Mouse (Mus musculus) stomach, embryonic 16.5 days (tissue): ENCODE measurements around the gene Rdh16f1. TPM values are rescaled to one million over a fixed set of nuclear protein-coding genes. Genes with fewer than 3 reads are reported as not detected.
A peak's percentile ranks its signal among the peaks of the same experiment; 100 is the strongest.

Experiments
- ATAC-seq: fragments of 200-750 bp; cut with Nextera tagmentation; 2 replicates; pipeline ENCODE4 v1.8.0; 2017; ENCODE audit warnings: moderate number of reproducible peaks, moderate TSS enrichment; ENCODE audit not compliant: insufficient read depth, low FRiP score
- H3K27ac ChIP-seq: fragments of 300-500 bp; sonication (generic); 2 replicates; pipeline ENCODE4 v1.5.1; 2014; ENCODE audit warnings: low read length
- H3K27me3 ChIP-seq: fragments of 300-500 bp; sonication (generic); 2 replicates; pipeline ENCODE4 v1.6.1; 2014; ENCODE audit warnings: low read length, control low read depth, mixed read lengths; ENCODE audit not compliant: control insufficient read depth, insufficient read depth
- H3K36me3 ChIP-seq: fragments of 300-500 bp; sonication (generic); 2 replicates; pipeline ENCODE4 v1.6.1; 2014; ENCODE audit warnings: low read length; ENCODE audit not compliant: control insufficient read depth, insufficient read depth
- H3K4me1 ChIP-seq: fragments of 300-500 bp; sonication (generic); 2 replicates; pipeline ENCODE4 v1.6.1; 2014; ENCODE audit warnings: low read length, control low read depth, mixed read lengths; ENCODE audit not compliant: control insufficient read depth, insufficient read depth
- H3K4me2 ChIP-seq: fragments of 300-500 bp; sonication (generic); 2 replicates; pipeline ENCODE4 v1.6.1; 2014; ENCODE audit warnings: low read depth, low read length, mixed read lengths
- H3K4me3 ChIP-seq: fragments of 300-500 bp; sonication (generic); replicated peaks from 2 replicates; pipeline ENCODE4 v1.5.1; 2014; ENCODE audit warnings: mild to moderate bottlenecking, low read length
- H3K9ac ChIP-seq: fragments of 300-500 bp; sonication (generic); 2 replicates; pipeline ENCODE4 v1.6.1; 2014; ENCODE audit warnings: low read length
- H3K9me3 ChIP-seq: fragments of 300-500 bp; sonication (generic); replicated peaks from 2 replicates; pipeline ENCODE4 v1.6.1; 2016; ENCODE audit warnings: low read length, control low read depth; ENCODE audit not compliant: control insufficient read depth
- WGBS: fragments of 180-500 bp; shearing (Covaris S2); extraction: QIAGEN DNeasy Blood & Tissue Kit; methylation state at CpG from one replicate; pipeline ENCODE4 v1.1.7; 2014; 5-methylcytosine and 5-hydroxymethylcytosine counted together
- polyA plus RNA-seq: library from polyadenylated mRNA; unstranded; fragments of >200 nt; fragmentation: Nextera tagmentation; extraction: Ambion mirVana; gene quantifications from 2 replicates; pipeline ENCODE4 v1.2.1, GENCODE M21; 2015

Rdh16f1 gene
- polyA plus RNA-seq, 1 experiment from 2014 or later = 0.23 TPM

DNA sequence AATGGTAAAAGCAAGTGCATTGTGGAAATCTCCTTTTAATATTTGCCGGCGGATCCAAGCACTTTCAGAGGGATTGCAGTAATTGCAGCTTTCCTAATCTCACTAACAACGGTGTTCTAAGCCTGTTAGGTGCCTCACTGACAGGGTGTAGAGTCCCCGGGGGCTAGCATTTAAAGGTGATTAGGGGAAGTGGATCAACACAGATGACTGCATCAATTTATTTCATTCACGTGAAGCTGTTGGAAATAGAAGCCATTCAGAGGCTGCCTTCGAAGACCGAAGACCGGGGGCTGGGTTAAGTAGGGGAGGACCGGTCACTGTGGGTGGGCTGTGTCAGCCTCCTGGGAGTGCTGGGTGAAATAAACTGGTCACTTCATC is 28.7 kb upstream of the Rdh16f1 start:
- Histone ChIP-seq H3K4me1 (0 out of 2 replicates have a peak, but pooled peaks cover 4% of the 10 kb centered on the region), H3K9ac (0 out of 2 replicates have a peak overlapping the region, but pooled peaks have one; percentile 29), H3K27me3 (no peaks in the 10 kb centered on the region), H3K4me2 (no peak overlapping the region), H3K36me3 (no peaks in the 10 kb centered on the region), H3K4me3 (no peak overlapping the region), H3K9me3 (peaks cover 4% of the 10 kb centered on the region), H3K27ac (no peak overlapping the region)
- ATAC-seq = no peak
- WGBS = 45% methylated on average over 9 of the region's 9 CpGs

DNA sequence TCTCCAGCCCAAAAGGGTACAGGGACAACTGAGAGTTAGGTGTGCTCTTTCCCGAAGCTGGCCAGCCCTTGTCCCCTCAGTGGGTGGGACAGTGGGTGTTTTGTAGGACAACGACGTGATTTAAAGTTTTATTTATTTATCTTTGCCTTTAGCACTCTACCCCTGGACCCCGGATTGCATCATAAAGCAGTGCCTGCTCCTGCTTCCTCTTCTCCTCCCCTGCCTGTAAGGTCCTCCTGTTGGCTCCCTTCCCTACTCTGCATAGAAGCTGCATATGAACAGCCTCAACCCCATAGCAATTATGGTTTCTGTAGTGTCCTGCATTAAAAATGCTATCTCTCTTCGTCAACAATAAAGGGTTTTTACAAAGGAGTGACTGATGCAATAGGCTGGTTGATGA is 28.2 kb upstream of the Rdh16f1 start:
- H3K27ac ChIP-seq = no peak overlapping the region
- no peaks in the 10 kb centered on the region for H3K36me3 ChIP-seq
- H3K9ac ChIP-seq = 0 out of 2 replicates have a peak overlapping the region, but pooled peaks have one; percentile 29
- WGBS = 24% methylated on average over 5 of the region's 5 CpGs
- no peak for ATAC-seq
- H3K4me2 ChIP-seq = no peak overlapping the region
- H3K4me1 ChIP-seq = 0 out of 2 replicates have a peak, but pooled peaks cover 4% of the 10 kb centered on the region
- peaks cover 4% of the 10 kb centered on the region for H3K9me3 ChIP-seq
- H3K4me3 ChIP-seq = no peak overlapping the region
- no peaks in the 10 kb centered on the region for H3K27me3 ChIP-seq

DNA sequence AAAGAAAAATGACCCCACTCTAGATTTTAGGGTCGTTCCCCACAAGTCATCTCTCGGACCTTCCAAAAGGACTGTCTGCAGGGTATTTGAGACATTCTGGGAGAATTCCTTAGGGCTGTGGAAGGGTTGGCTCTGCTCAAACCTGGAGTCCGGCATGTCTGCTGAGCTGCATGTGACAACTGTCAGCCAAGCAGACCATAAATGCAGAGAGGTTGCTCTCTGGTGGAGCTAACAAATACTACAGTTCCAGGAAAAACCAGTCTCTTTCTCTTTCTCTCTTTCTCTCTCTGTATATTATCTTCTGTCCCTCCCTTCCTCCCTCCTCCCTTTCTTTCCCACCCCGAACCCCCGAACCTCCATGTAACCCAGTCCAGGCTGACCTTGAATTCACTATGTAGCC is 25.2 kb upstream of the Rdh16f1 start:
- no peak for ATAC-seq
- no peak overlapping the region for H3K9ac ChIP-seq
- no peaks in the 10 kb centered on the region for H3K36me3 ChIP-seq
- H3K4me2 ChIP-seq = 0 out of 2 replicates have a peak overlapping the region, but pooled peaks have one; percentile 5
- no peaks in the 10 kb centered on the region for H3K27me3 ChIP-seq
- H3K4me1 ChIP-seq = peaks cover 7% of the 10 kb centered on the region; the same call in 1 of the 2 replicates
- 32% methylated on average over 5 of the region's 5 CpGs for WGBS
- H3K4me3 ChIP-seq = no peak overlapping the region
- H3K9me3 ChIP-seq = peaks cover 4% of the 10 kb centered on the region
- no peak overlapping the region for H3K27ac ChIP-seq

DNA sequence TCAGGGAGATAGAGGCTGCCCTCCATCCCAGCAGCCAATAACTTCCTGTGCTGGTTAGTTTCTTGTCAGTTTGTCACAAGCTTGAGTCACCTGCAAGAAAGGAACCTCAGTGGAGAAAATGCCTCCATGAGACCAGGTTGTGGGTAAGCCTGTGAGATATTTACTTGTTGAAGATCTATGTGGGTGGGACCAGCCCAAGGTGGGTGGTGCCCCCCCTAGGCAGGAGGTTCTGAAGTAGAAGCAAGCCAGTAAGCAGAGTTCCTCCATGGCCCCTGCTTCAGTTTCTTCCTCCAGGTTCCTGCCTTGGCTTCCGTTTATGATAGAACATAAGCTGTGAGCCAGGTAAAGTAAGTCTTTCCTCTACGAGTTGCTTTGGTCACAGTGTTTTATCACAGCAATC is 23.3 kb upstream of the Rdh16f1 start:
- 70% methylated on average over 2 of the region's 2 CpGs for WGBS
- Histone ChIP-seq H3K4me2 (no peak overlapping the region), H3K36me3 (no peaks in the 10 kb centered on the region), H3K27me3 (no peaks in the 10 kb centered on the region), H3K4me3 (no peak overlapping the region), H3K4me1 (peaks cover 10% of the 10 kb centered on the region; the same call in 1 of the 2 replicates), H3K9me3 (peaks cover 4% of the 10 kb centered on the region), H3K9ac (no peak overlapping the region), H3K27ac (no peak overlapping the region)
- ATAC-seq = no peak

DNA sequence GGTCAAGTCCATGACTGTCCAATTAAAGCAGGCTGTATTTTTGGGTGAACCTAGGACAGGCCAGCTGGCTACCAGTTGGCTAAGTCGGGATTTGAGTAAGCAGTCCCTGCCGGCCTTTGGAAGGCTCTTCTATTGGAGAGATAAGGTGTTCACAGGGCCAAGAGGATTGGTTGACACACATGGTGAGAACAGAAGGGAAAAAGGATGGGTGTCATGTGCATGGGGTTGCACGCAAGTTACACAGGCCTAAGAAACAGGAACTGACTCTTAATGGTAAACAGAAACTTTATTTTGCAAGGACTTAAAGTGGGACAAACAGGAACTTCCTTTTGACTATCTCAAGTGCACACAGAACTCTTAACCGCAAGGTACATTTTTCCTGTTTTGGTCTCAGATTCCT is 22.7 kb upstream of the Rdh16f1 start:
- ATAC-seq = no peak
- H3K9me3 ChIP-seq = peaks cover 4% of the 10 kb centered on the region
- peaks cover 9% of the 10 kb centered on the region; the same call in 1 of the 2 replicates for H3K4me1 ChIP-seq
- WGBS = 68% methylated on average over 4 of the region's 4 CpGs
- H3K27ac ChIP-seq = no peak overlapping the region
- H3K4me3 ChIP-seq = no peak overlapping the region
- H3K36me3 ChIP-seq = 0 out of 2 replicates have a peak, but pooled peaks cover 5% of the 10 kb centered on the region
- H3K4me2 ChIP-seq = no peak overlapping the region
- H3K9ac ChIP-seq = no peak overlapping the region
- no peaks in the 10 kb centered on the region for H3K27me3 ChIP-seq

DNA sequence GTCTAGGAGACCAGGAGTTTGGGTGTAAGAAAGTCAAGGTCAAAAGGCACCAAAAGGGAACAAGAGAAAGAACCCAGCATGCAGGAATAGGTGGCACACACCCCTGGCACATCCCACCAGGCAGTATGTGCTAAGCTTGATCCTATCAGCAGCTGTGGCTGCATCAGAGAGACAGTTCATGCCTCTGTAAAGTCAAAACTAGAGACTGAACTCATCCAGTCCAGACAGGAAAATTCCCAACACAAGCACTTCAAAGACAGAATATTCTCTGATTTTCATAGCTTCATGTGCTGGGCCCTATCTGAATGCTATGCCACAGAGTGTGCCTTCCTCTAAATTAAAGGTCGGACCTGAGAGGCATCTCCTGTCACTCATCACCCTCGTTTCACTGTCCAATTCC is 22.0 kb upstream of the Rdh16f1 start:
- peaks cover 9% of the 10 kb centered on the region; the same call in 1 of the 2 replicates for H3K4me1 ChIP-seq
- no peak overlapping the region for H3K4me3 ChIP-seq
- H3K27me3 ChIP-seq = no peaks in the 10 kb centered on the region
- ATAC-seq = no peak
- H3K27ac ChIP-seq = 0 out of 2 replicates have a peak overlapping the region, but pooled peaks have one; percentile 3
- H3K4me2 ChIP-seq = no peak overlapping the region
- H3K36me3 ChIP-seq = peaks cover 10% of the 10 kb centered on the region; the same call in 1 of the 2 replicates
- H3K9me3 ChIP-seq = peaks cover 4% of the 10 kb centered on the region
- no peak overlapping the region for H3K9ac ChIP-seq
- 32% methylated on average over 2 of the region's 2 CpGs for WGBS

DNA sequence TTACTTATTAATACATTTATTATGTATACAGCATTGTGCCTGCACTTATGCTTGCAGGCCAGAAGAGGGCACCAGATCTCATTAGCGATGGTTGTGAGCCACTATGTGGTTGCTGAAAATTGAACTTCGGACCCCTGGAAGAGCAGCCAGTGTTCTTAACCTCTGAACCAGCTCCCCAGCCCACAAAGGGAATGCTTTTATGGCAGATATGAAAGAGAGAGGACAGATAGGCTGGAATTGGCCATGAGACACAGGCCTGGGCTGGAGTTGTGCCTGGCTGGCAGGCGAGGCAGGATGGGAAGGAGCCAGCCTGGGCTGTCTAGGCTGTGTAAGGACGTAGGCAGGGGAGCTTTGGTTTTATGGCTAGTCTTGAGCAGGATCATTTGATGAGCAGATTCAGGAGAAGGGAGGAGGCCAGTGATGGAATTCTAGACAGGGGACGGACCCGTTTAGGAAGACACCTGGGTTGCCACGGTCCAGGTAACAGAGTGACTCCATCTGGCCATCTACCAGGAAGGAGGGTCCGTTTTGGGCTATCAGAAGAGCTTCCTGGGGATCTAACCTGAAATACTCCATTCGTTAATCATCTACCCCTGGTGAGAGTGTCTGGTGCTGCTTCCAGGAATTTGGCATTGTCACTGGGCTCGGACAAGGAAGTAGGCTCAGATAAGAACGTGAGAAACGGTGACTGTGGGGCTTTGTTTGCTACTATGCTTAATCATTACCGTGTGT is 21.3 kb upstream of the Rdh16f1 start:
- H3K4me2 ChIP-seq = peak overlapping the region; percentile 61
- H3K4me3 ChIP-seq = no peak overlapping the region; the same call in 1 of the 2 replicates
- H3K27me3 ChIP-seq = no peaks in the 10 kb centered on the region
- H3K9ac ChIP-seq = no peak overlapping the region
- H3K9me3 ChIP-seq = peaks cover 4% of the 10 kb centered on the region
- H3K4me1 ChIP-seq = peaks cover 9% of the 10 kb centered on the region; the same call in 1 of the 2 replicates
- 35% methylated on average over 13 of the region's 13 CpGs for WGBS
- H3K27ac ChIP-seq = no peak overlapping the region
- ATAC-seq = no peak; the same call in 1 of the 2 replicates
- H3K36me3 ChIP-seq = peaks cover 18% of the 10 kb centered on the region

DNA sequence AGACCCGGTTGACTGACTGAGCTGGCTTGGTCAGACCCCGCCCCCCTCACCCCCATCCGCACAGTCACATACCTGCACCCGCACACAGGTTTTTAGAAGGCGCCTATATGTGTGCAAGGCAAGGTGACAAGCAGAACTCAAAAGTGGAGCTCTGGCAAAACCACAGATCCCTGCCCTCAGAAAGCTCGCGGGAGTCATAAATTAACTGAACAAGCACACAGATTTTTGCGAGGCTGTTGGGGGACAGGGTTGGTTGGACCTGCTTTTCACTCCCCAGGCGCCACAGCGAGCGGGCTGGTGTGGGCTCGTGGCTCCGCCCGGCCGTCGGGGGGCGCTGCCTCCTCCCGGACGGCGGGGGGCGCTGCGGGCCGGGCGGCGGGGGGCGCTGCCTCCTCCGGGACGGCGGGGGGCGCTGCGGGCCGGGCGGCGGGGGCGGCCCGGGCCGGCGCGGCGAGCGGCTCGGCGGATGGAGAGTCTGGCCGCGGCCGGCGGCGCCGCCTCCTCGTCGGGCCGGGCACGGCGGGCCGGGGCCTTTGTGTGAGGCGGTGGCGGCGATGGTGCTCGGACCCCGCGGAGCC is 20.4 kb upstream of the Rdh16f1 start, which contains the start of gene Zbtb39:
Gene Zbtb39 (plus strand): TSS at position 456 of the 578 bp plus-strand sequence.
- Histone ChIP-seq H3K27me3 (no peaks in the 10 kb centered on the region), H3K9me3 (peaks cover 4% of the 10 kb centered on the region), H3K4me2 (peak within 1 kb of the TSS; percentile 79), H3K9ac (peak within 1 kb of the TSS; percentile 93), H3K36me3 (peaks cover 27% of the 10 kb centered on the region), H3K4me3 (peak within 1 kb of the TSS; percentile 79), H3K27ac (peak within 1 kb of the TSS; percentile 58), H3K4me1 (peaks cover 9% of the 10 kb centered on the region; the same call in 1 of the 2 replicates)
- peak; percentile 85 for ATAC-seq
- WGBS = under 1% methylated on average over 42 of the region's 61 CpGs

DNA sequence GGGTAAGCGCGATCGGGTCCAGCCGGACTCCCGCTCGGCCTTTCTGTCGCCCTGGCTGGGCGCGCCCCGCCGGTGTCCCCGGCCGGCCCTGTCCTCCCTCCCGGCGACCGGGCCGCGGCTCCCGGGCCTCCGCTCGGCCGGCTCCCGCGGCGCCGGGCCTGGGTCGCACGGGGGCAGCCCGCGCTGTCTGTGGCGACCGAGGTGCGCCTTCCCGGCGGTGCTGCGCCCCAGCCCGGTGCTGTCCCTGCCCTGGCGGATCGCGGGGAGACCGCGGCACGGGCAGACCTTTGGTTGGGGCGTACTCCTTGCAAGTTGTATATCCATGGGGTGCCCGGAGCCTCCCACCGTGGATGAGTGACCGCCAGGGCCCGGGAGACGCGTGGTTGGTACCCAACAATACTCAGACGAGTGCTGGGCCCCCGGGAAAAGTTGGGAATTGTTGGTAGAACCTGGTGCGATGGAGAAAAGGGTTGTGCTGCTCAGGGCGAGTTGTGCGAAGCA is 19.9 kb upstream of the Rdh16f1 start:
- peaks cover 4% of the 10 kb centered on the region for H3K9me3 ChIP-seq
- ATAC-seq = peak; percentile 49

More for the DNA sequence above, 19.9 kb upstream of the Rdh16f1 start:
- WGBS = under 1% methylated on average over 54 of the region's 55 CpGs
- peak overlapping the region; percentile 93 for H3K9ac ChIP-seq
- H3K4me2 ChIP-seq = peak overlapping the region; percentile 79
- H3K4me1 ChIP-seq = peaks cover 9% of the 10 kb centered on the region; the same call in 1 of the 2 replicates
- no peaks in the 10 kb centered on the region for H3K27me3 ChIP-seq
- H3K4me3 ChIP-seq = peak overlapping the region; percentile 79
- peak overlapping the region; percentile 58; the same call in 1 of the 2 replicates for H3K27ac ChIP-seq
- peaks cover 30% of the 10 kb centered on the region for H3K36me3 ChIP-seq
